Mouse (Mus musculus): ENCODE measurements around the gene Gm10487.
"Not testable (repeated sequence)": the region's sequence is repeated elsewhere in the genome, so short reads cannot be mapped to it uniquely, and the experiment has no call there.

Gene Gm10487

DNA sequence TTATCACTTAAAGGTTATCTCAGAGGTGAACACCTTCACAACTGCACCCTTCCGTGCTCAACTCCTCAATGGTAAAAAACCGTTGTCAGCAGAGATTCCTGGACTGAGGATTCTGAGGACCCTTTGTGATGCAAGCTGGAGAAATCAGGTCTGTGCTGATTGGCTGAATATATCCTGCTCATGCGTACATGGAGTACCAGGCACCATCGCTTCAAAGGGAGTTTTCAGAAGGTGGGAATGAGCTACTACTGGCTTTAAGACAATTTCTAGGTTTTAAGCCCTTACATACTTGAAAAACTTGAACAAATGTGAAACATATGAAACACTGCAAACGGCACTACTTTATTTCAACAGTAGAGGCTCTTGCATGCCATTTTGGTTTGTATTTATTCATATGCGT lies at the start of gene Gm10487:
Gene Gm10487 (minus strand): TSS at position 101 of the 400 bp plus-strand sequence.
- not testable (repeated sequence) for DNase-seq (ENCODE audit: low read depth)

All from c-Kit-positive CD71-negative TER-119-negative erythroid progenitor cells, embryonic 14.5 days (primary cell).